Mouse (Mus musculus) forebrain, postnatal 0 days (tissue): ENCODE measurements at regions not wholly inside any gene's neighbourhood (a gene's known extent, or its start where the extent isn't known, plus 50 kb on each side); places are given as distances from the start of the nearest gene placed in this dataset.

Source experiments
- ATAC-seq: fragments of 200-750 bp; cut with Nextera tagmentation; 2 replicates; pipeline ENCODE4 v1.8.0; 2017; ENCODE audit warnings: mild to moderate bottlenecking, moderate library complexity
- DNase-seq: peaks from one replicate; pipeline ENCODE4 v3.0.0-alpha.2; 2015
- H3K27ac ChIP-seq: fragments of 300-500 bp; sonication (generic); 2 replicates; pipeline ENCODE4 v1.5.1; 2014; ENCODE audit warnings: low read depth, mild to moderate bottlenecking, antibody characterized with exemption, low read length, moderate library complexity, mixed read lengths
- H3K27me3 ChIP-seq: fragments of 300-500 bp; sonication (generic); 2 replicates; pipeline ENCODE4 v1.6.1; 2014; ENCODE audit warnings: mild to moderate bottlenecking, low read length, mixed read lengths; ENCODE audit not compliant: insufficient read depth
- H3K36me3 ChIP-seq: fragments of 300-500 bp; sonication (generic); 2 replicates; pipeline ENCODE4 v1.6.1; 2014; ENCODE audit warnings: mild to moderate bottlenecking, moderate library complexity; ENCODE audit not compliant: insufficient read depth
- H3K4me1 ChIP-seq: fragments of 300-500 bp; sonication (generic); 2 replicates; pipeline ENCODE4 v1.6.1; 2014; ENCODE audit warnings: antibody characterized with exemption; ENCODE audit not compliant: insufficient read depth
- H3K4me2 ChIP-seq: fragments of 300-500 bp; sonication (generic); 2 replicates; pipeline ENCODE4 v1.6.1; 2014; ENCODE audit warnings: low read depth, mild to moderate bottlenecking, moderate library complexity
- H3K4me3 ChIP-seq: fragments of 300-500 bp; sonication (generic); 2 replicates; pipeline ENCODE4 v1.5.1; 2014; ENCODE audit warnings: low read depth, low read length, mixed read lengths
- H3K9ac ChIP-seq: fragments of 300-500 bp; sonication (generic); 2 replicates; pipeline ENCODE4 v1.6.1; 2014; ENCODE audit warnings: mild to moderate bottlenecking
- H3K9me3 ChIP-seq: fragments of 300-500 bp; sonication (generic); 2 replicates; pipeline ENCODE4 v1.6.1; 2016; ENCODE audit warnings: low read length
- CTCF ChIP-seq: sonication (generic); IDR thresholded peaks from 2 replicates; pipeline ENCODE4 v1.5.1; 2016; ENCODE audit warnings: antibody characterized with exemption, control low read depth, low read depth
- WGBS: fragments of 180-500 bp; shearing (Covaris S2); extraction: QIAGEN DNeasy Blood & Tissue Kit; methylation state at CpG from one replicate; pipeline ENCODE4 v1.1.7; 2014; 5-methylcytosine and 5-hydroxymethylcytosine counted together

GRCm38 (mm10) chr4:26736381-26736780, 389.7 kb upstream of the Manea start:
- ATAC-seq: no peak; the same call in 1 of the 2 replicates
- 76% methylated on average over 3 of the region's 3 CpGs for WGBS

GRCm38 (mm10) chr4:26714437-26714836, 367.7 kb upstream of the Manea start:
- H3K4me3 ChIP-seq: no peak overlapping the region
- 48% methylated on average over 3 of the region's 3 CpGs for WGBS
- H3K36me3 ChIP-seq: no peaks in the 10 kb centered on the region

More at GRCm38 (mm10) chr4:26736381-26736780, 389.7 kb upstream of the Manea start:
- no peak overlapping the region for H3K4me3 ChIP-seq
- no peak overlapping the region for H3K9ac ChIP-seq
- H3K36me3 ChIP-seq: no peaks in the 10 kb centered on the region
- H3K27ac ChIP-seq: no peak overlapping the region
- no peaks in the 10 kb centered on the region for H3K27me3 ChIP-seq
- DNase-seq: no peak
- no peaks in the 10 kb centered on the region for H3K9me3 ChIP-seq
- 0 out of 2 replicates have a peak, but pooled peaks have one; percentile 30 for TF ChIP-seq CTCF
- no peaks in the 10 kb centered on the region for H3K4me1 ChIP-seq
- no peak overlapping the region for H3K4me2 ChIP-seq

GRCm38 (mm10) chr4:26709964-26710363, 363.3 kb upstream of the Manea start:
- TF ChIP-seq CTCF: no peak
- ATAC-seq (peak; percentile 61), DNase-seq (peak; percentile 52)
- no peaks in the 10 kb centered on the region for H3K9me3 ChIP-seq
- H3K4me3 ChIP-seq: no peak overlapping the region
- H3K4me1 ChIP-seq: no peaks in the 10 kb centered on the region
- no peak overlapping the region for H3K4me2 ChIP-seq
- H3K27me3 ChIP-seq: no peaks in the 10 kb centered on the region
- 32% methylated on average over 1 of the region's 1 CpGs for WGBS
- H3K27ac ChIP-seq: no peak overlapping the region
- H3K9ac ChIP-seq: no peak overlapping the region
- H3K36me3 ChIP-seq: no peaks in the 10 kb centered on the region

More at GRCm38 (mm10) chr4:26714437-26714836, 367.7 kb upstream of the Manea start:
- H3K4me1 ChIP-seq: no peaks in the 10 kb centered on the region
- no peak overlapping the region for H3K4me2 ChIP-seq
- ATAC-seq (no peak), DNase-seq (no peak)
- no peak overlapping the region for H3K27ac ChIP-seq
- H3K9ac ChIP-seq: no peak overlapping the region
- no peaks in the 10 kb centered on the region for H3K9me3 ChIP-seq
- no peaks in the 10 kb centered on the region for H3K27me3 ChIP-seq
- TF ChIP-seq CTCF: no peak

GRCm38 (mm10) chr4:26695964-26696363, 349.3 kb upstream of the Manea start:
- peak; percentile 48; the same call in 1 of the 2 replicates for ATAC-seq
- no peak for TF ChIP-seq CTCF
- 41% methylated on average over 3 of the region's 3 CpGs for WGBS
- H3K9ac ChIP-seq: no peak overlapping the region
- peak; percentile 36 for DNase-seq
- no peak overlapping the region for H3K27ac ChIP-seq
- H3K4me2 ChIP-seq: no peak overlapping the region
- H3K9me3 ChIP-seq: no peaks in the 10 kb centered on the region
- no peaks in the 10 kb centered on the region for H3K4me1 ChIP-seq
- no peak overlapping the region for H3K4me3 ChIP-seq
- no peaks in the 10 kb centered on the region for H3K27me3 ChIP-seq
- H3K36me3 ChIP-seq: no peaks in the 10 kb centered on the region
